Mouse (Mus musculus) thymus, adult 2 months (tissue): ENCODE measurements around the gene Fgfr2. TPM values are rescaled to one million over a fixed set of nuclear protein-coding genes. Genes with fewer than 3 reads are reported as not detected.

ENCODE experiments used
- DNase-seq: peaks from one replicate; pipeline ENCODE4 v3.0.0; 2021
- H3K27ac ChIP-seq: fragments of 200-500 bp; 2 replicates; pipeline ENCODE4 v1.5.1; 2012; ENCODE audit warnings: low read length, control low read depth; ENCODE audit not compliant: control insufficient read depth, insufficient read depth
- H3K27me3 ChIP-seq: fragments of 200-500 bp; 2 replicates; pipeline ENCODE4 v1.6.1; 2012; ENCODE audit warnings: mild to moderate bottlenecking, low read length, moderate library complexity, mixed read lengths; ENCODE audit not compliant: control insufficient read depth, insufficient read depth
- H3K36me3 ChIP-seq: fragments of 200-500 bp; 2 replicates; pipeline ENCODE4 v1.6.1; 2012; ENCODE audit warnings: mild to moderate bottlenecking, low read length, moderate library complexity; ENCODE audit not compliant: control insufficient read depth, insufficient read depth
- H3K4me1 ChIP-seq: fragments of 200-500 bp; replicated peaks from 2 replicates; pipeline ENCODE4 v1.6.1; 2012; ENCODE audit warnings: low read length; ENCODE audit not compliant: control insufficient read depth, insufficient read depth
- H3K4me3 ChIP-seq: fragments of 200-500 bp; 2 replicates; pipeline ENCODE4 v1.5.1; 2012; ENCODE audit warnings: mild to moderate bottlenecking, low read length, control low read depth, moderate library complexity; ENCODE audit not compliant: control insufficient read depth, insufficient read depth
- CTCF ChIP-seq: fragments of 200-500 bp; IDR thresholded peaks from 2 replicates; pipeline ENCODE4 v1.5.1; 2012; ENCODE audit warnings: mild to moderate bottlenecking, control low read depth, low read length, moderate library complexity, borderline replicate concordance; ENCODE audit not compliant: control insufficient read depth, poor library complexity, insufficient read depth; ENCODE audit errors: extremely low read depth
- POLR2A ChIP-seq: fragments of 200-500 bp; IDR thresholded peaks from 2 replicates; pipeline ENCODE4 v1.6.1; 2012; ENCODE audit warnings: mild to moderate bottlenecking, low read length, control low read depth, moderate library complexity; ENCODE audit not compliant: control insufficient read depth, poor library complexity, insufficient read depth; ENCODE audit errors: extremely low read depth
- WGBS: fragments of 180-500 bp; shearing (Covaris S2); methylation state at CpG from one replicate; pipeline ENCODE4 v1.1.7; 2018; 5-methylcytosine and 5-hydroxymethylcytosine counted together
- polyA plus RNA-seq: library from polyadenylated mRNA; depleted of rRNA; stranded (reverse); fragments of >200 nt; gene quantifications from 2 replicates; pipeline ENCODE4 v1.2.3, GENCODE M21; 2012

The Fgfr2 gene
- polyA plus RNA-seq, 1 experiment, result 12.1 TPM

GRCm38 (mm10) chr7:130258704-130259295 lies 2864.3 kb downstream of the Fgfr2 start:
- no peaks in the 10 kb centered on the region; the same call in 1 of the 2 replicates for H3K27me3 ChIP-seq
- WGBS, result 48% methylated on average over 9 of the region's 9 CpGs
- DNase-seq, result no peak
- H3K27ac ChIP-seq, result no peak overlapping the region
- H3K4me1 ChIP-seq, result no peaks in the 10 kb centered on the region
- no peak overlapping the region for H3K4me3 ChIP-seq
- no peak for TF ChIP-seq POLR2A
- no peak for TF ChIP-seq CTCF
- H3K36me3 ChIP-seq, result no peaks in the 10 kb centered on the region

GRCm38 (mm10) chr7:130257991-130258703 lies 2865.0 kb downstream of the Fgfr2 start:
- Histone ChIP-seq H3K36me3 (no peaks in the 10 kb centered on the region), H3K4me1 (no peaks in the 10 kb centered on the region), H3K4me3 (no peak overlapping the region), H3K27me3 (no peaks in the 10 kb centered on the region; the same call in 1 of the 2 replicates), H3K27ac (no peak overlapping the region)
- TF ChIP-seq POLR2A (no peak), CTCF (no peak)
- WGBS, result 46% methylated on average over 8 of the region's 8 CpGs
- no peak for DNase-seq

- Histone ChIP-seq H3K4me3 (no peak overlapping the region), H3K4me1 (no peaks in the 10 kb centered on the region), H3K36me3 (no peaks in the 10 kb centered on the region), H3K27ac (no peak overlapping the region), H3K27me3 (no peaks in the 10 kb centered on the region)
- DNase-seq, result no peak
- TF ChIP-seq CTCF (no peak), POLR2A (no peak)
- WGBS, result 43% methylated on average over 4 of the region's 4 CpGs
Observed at GRCm38 (mm10) chr7:130253264-130253663, 2869.9 kb downstream of the Fgfr2 start.

DNA sequence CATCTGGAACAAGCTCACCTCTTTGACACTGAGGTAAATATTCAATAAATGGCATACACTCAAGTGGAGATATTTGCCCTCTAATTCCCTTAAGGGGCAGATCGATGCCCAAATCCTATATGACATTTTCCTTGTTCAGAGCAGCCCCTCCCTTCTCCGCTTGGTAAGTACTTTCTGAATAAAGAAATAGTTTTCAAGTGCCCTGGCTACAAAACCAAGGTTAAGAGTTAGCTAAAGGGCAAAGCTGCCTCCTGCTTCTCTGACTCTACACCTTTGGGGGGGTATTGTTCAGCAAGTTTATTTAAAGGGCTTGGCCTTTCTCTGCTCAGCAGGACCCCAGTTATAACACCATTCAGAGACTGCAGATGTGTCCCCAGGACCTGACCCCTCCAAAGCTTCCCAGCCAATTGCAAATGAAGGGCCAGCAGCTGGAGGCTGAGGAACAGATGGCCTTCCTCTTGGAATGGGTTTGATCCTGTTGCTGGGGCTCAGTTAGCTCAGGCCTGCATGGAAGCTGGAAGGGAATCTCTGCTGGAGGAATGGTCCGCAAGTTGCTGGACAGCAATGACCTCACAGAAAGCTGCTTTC lies 2871.1 kb downstream of the Fgfr2 start:
- Histone ChIP-seq H3K36me3 (no peaks in the 10 kb centered on the region), H3K27ac (no peak overlapping the region), H3K4me1 (no peaks in the 10 kb centered on the region), H3K4me3 (no peak overlapping the region), H3K27me3 (no peaks in the 10 kb centered on the region)
- DNase-seq, result no peak
- 84% methylated on average over 3 of the region's 3 CpGs for WGBS
- TF ChIP-seq CTCF, result no peak
- no peak for TF ChIP-seq POLR2A

DNA sequence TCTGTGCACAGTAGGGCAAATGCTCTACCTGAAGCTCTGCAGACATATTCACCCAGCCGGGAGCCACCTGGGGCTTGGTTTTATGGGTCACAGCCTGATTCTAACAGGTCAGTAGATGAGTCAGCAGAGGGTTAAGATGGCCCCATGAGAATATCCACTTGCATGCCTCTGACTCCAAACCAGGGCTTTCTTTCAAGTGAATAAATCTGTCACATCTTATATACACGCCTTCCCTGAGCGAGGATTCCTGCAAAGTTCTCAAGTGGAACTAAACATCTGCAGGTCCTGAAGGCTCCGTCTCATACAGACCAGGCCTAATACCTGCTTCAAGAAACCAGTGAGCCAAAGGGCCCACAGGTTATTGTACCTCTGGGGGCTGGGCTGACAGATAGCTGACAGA lies 2872.2 kb downstream of the Fgfr2 start:
- Histone ChIP-seq H3K27me3 (no peaks in the 10 kb centered on the region), H3K27ac (no peak overlapping the region), H3K4me3 (no peak overlapping the region), H3K4me1 (no peaks in the 10 kb centered on the region), H3K36me3 (no peaks in the 10 kb centered on the region)
- no peak for DNase-seq
- WGBS, result 93% methylated on average over 4 of the region's 4 CpGs
- no peak for TF ChIP-seq CTCF
- TF ChIP-seq POLR2A, result no peak

DNA sequence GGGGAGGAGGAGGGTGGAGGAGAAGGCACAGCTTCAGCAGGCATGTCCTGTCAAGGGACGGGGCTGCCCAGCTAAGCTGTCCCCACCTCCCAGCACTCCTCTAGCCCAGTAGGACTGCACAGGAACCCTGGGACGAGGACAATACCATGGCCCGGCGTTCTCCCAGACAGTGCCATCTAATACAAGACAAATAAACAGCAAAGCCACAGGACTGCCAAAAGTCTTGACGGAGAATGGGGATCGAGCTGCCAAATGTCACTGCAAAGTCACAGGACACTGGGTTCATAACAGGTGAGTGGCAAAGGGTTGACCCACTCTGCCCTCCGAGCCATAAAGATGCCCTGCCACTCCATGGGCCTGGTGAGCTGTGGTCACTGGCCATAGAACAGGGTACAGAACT lies 2874.7 kb downstream of the Fgfr2 start:
- Histone ChIP-seq H3K36me3 (no peaks in the 10 kb centered on the region), H3K4me1 (no peaks in the 10 kb centered on the region), H3K4me3 (no peak overlapping the region), H3K27me3 (no peaks in the 10 kb centered on the region), H3K27ac (no peak overlapping the region)
- no peak for TF ChIP-seq CTCF
- DNase-seq, result no peak
- 82% methylated on average over 7 of the region's 7 CpGs for WGBS

- Histone ChIP-seq H3K36me3 (no peaks in the 10 kb centered on the region), H3K27me3 (no peaks in the 10 kb centered on the region), H3K4me1 (no peaks in the 10 kb centered on the region), H3K27ac (no peak overlapping the region), H3K4me3 (no peak overlapping the region)
- TF ChIP-seq POLR2A (no peak), CTCF (no peak)
- DNase-seq, result no peak
- 81% methylated on average over 10 of the region's 10 CpGs for WGBS
Observed at GRCm38 (mm10) chr7:130247831-130248230, 2875.3 kb downstream of the Fgfr2 start.
